Mouse (Mus musculus): ENCODE data around the gene Maco1. TPM values are rescaled to one million over a fixed set of nuclear protein-coding genes. Genes with fewer than 3 reads are reported as not detected.

Gene Maco1
- polyA plus RNA-seq, 1 experiment from 2014 or later: 19.0 TPM

GRCm38 (mm10) chr4:134858494-134858893 is 5.3 kb upstream of the Maco1 start:
- H3K9ac ChIP-seq: no peak overlapping the region
- H3K4me2 ChIP-seq: no peak overlapping the region
- no peak for DNase-seq
- peaks cover 58% of the 10 kb centered on the region for H3K4me1 ChIP-seq (replicated peaks)
- no peaks in the 10 kb centered on the region for H3K36me3 ChIP-seq
- no peak for ATAC-seq (ENCODE audit: low read depth)
- peaks cover 8% of the 10 kb centered on the region; the same call in 1 of the 2 replicates for H3K27me3 ChIP-seq
- no peak overlapping the region for H3K4me3 ChIP-seq (replicated peaks)
- H3K9me3 ChIP-seq (replicated peaks): no peaks in the 10 kb centered on the region
- WGBS (ENCODE audit: insufficient replicate concordance): 68% methylated on average over 4 of the region's 4 CpGs
- H3K27ac ChIP-seq: no peak overlapping the region

GRCm38 (mm10) chr4:134856501-134856900 is 3.4 kb upstream of the Maco1 start:
- Histone ChIP-seq H3K36me3 (no peaks in the 10 kb centered on the region), H3K27me3 (peaks cover 8% of the 10 kb centered on the region; the same call in 1 of the 2 replicates), H3K4me2 (0 out of 2 replicates have a peak overlapping the region, but pooled peaks have one; percentile 6), H3K27ac (no peak overlapping the region), H3K4me3 (replicated peaks) (no peak overlapping the region), H3K9me3 (replicated peaks) (no peaks in the 10 kb centered on the region), H3K4me1 (replicated peaks) (peaks cover 46% of the 10 kb centered on the region), H3K9ac (peak overlapping the region; percentile 19; the same call in 1 of the 2 replicates)
- ATAC-seq (ENCODE audit: low read depth): no peak
- no peak for DNase-seq
- WGBS (ENCODE audit: insufficient replicate concordance): 42% methylated on average over 5 of the region's 5 CpGs

GRCm38 (mm10) chr4:134856056-134856455 is 2.9 kb upstream of the Maco1 start:
- Histone ChIP-seq H3K36me3 (no peaks in the 10 kb centered on the region), H3K27me3 (peaks cover 8% of the 10 kb centered on the region; the same call in 1 of the 2 replicates), H3K4me1 (replicated peaks) (peaks cover 48% of the 10 kb centered on the region), H3K9me3 (replicated peaks) (no peaks in the 10 kb centered on the region), H3K4me3 (replicated peaks) (no peak overlapping the region), H3K4me2 (0 out of 2 replicates have a peak overlapping the region, but pooled peaks have one; percentile 6), H3K27ac (no peak overlapping the region), H3K9ac (peak overlapping the region; percentile 19; the same call in 1 of the 2 replicates)
- no peak for DNase-seq
- WGBS (ENCODE audit: insufficient replicate concordance): 49% methylated on average over 5 of the region's 5 CpGs
- no peak for ATAC-seq (ENCODE audit: low read depth)

GRCm38 (mm10) chr4:134855371-134855770 is 2.2 kb upstream of the Maco1 start:
- H3K9ac ChIP-seq: peak overlapping the region; percentile 19; the same call in 1 of the 2 replicates
- H3K27me3 ChIP-seq: peaks cover 8% of the 10 kb centered on the region; the same call in 1 of the 2 replicates
- H3K36me3 ChIP-seq: no peaks in the 10 kb centered on the region
- H3K4me2 ChIP-seq: no peak overlapping the region
- no peaks in the 10 kb centered on the region for H3K9me3 ChIP-seq (replicated peaks)
- DNase-seq: no peak
- peaks cover 49% of the 10 kb centered on the region for H3K4me1 ChIP-seq (replicated peaks)
- H3K4me3 ChIP-seq (replicated peaks): no peak overlapping the region
- H3K27ac ChIP-seq: no peak overlapping the region
- WGBS (ENCODE audit: insufficient replicate concordance): 70% methylated on average over 3 of the region's 3 CpGs
- no peak for ATAC-seq (ENCODE audit: low read depth)

- Histone ChIP-seq H3K27ac (peak overlapping the region; percentile 98), H3K9ac (peak overlapping the region; percentile 93), H3K9me3 (replicated peaks) (no peaks in the 10 kb centered on the region), H3K36me3 (peaks cover 4% of the 10 kb centered on the region; the same call in 1 of the 2 replicates), H3K27me3 (peaks cover 8% of the 10 kb centered on the region; the same call in 1 of the 2 replicates), H3K4me3 (replicated peaks) (peak overlapping the region; percentile 98), H3K4me2 (peak overlapping the region; percentile 98), H3K4me1 (replicated peaks) (peaks cover 56% of the 10 kb centered on the region)
- DNase-seq: peak; percentile 92
- WGBS (ENCODE audit: insufficient replicate concordance): under 1% methylated on average over 91 of the region's 91 CpGs
- ATAC-seq (ENCODE audit: low read depth): peak; percentile 88
These were observed 716 bp upstream of the Maco1 start for GRCm38 (mm10) chr4:134853637-134854485.

- Histone ChIP-seq H3K9me3 (replicated peaks) (no peaks in the 10 kb centered on the region), H3K27ac (peak overlapping the region; percentile 94), H3K27me3 (peaks cover 8% of the 10 kb centered on the region; the same call in 1 of the 2 replicates), H3K9ac (peak overlapping the region; percentile 98), H3K4me2 (peak overlapping the region; percentile 87), H3K4me3 (replicated peaks) (peak overlapping the region; percentile 98), H3K4me1 (replicated peaks) (peaks cover 67% of the 10 kb centered on the region), H3K36me3 (peaks cover 4% of the 10 kb centered on the region; the same call in 1 of the 2 replicates)
- DNase-seq: peak; percentile 62
- under 1% methylated on average over 90 of the region's 106 CpGs for WGBS (ENCODE audit: insufficient replicate concordance)
- peak; percentile 54 for ATAC-seq (ENCODE audit: low read depth)
These were observed 498 bp downstream of the Maco1 start for GRCm38 (mm10) chr4:134852438-134853255.

- Histone ChIP-seq H3K4me2 (peak overlapping the region; percentile 87), H3K9ac (peak overlapping the region; percentile 98), H3K27ac (peak overlapping the region; percentile 94), H3K36me3 (peaks cover 4% of the 10 kb centered on the region; the same call in 1 of the 2 replicates), H3K4me1 (replicated peaks) (peaks cover 71% of the 10 kb centered on the region), H3K9me3 (replicated peaks) (no peaks in the 10 kb centered on the region), H3K27me3 (peaks cover 8% of the 10 kb centered on the region; the same call in 1 of the 2 replicates), H3K4me3 (replicated peaks) (peak overlapping the region; percentile 98)
- ATAC-seq (ENCODE audit: low read depth) (no peak), DNase-seq (no peak)
- WGBS (ENCODE audit: insufficient replicate concordance): 18% methylated on average over 14 of the region's 14 CpGs
These were observed 1.3 kb downstream of the Maco1 start for GRCm38 (mm10) chr4:134851876-134852275.

- WGBS (ENCODE audit: insufficient replicate concordance): 68% methylated on average over 2 of the region's 2 CpGs
- DNase-seq (no peak), ATAC-seq (ENCODE audit: low read depth) (no peak)
- H3K27me3 ChIP-seq: peaks cover 5% of the 10 kb centered on the region; the same call in 1 of the 2 replicates
- peaks cover 4% of the 10 kb centered on the region; the same call in 1 of the 2 replicates for H3K36me3 ChIP-seq
- peak overlapping the region; percentile 98 for H3K4me3 ChIP-seq (replicated peaks)
- no peaks in the 10 kb centered on the region for H3K9me3 ChIP-seq (replicated peaks)
- H3K4me1 ChIP-seq (replicated peaks): peaks cover 70% of the 10 kb centered on the region
- peak overlapping the region; percentile 98 for H3K9ac ChIP-seq
- H3K4me2 ChIP-seq: peak overlapping the region; percentile 87
- peak overlapping the region; percentile 94 for H3K27ac ChIP-seq
These were observed 1.9 kb downstream of the Maco1 start for GRCm38 (mm10) chr4:134851236-134851635.

GRCm38 (mm10) chr4:134850551-134850950 is 2.6 kb downstream of the Maco1 start:
- H3K9me3 ChIP-seq (replicated peaks): no peaks in the 10 kb centered on the region
- 0 out of 2 replicates have a peak overlapping the region, but pooled peaks have one; percentile 12 for H3K4me3 ChIP-seq (replicated peaks)
- 84% methylated on average over 4 of the region's 4 CpGs for WGBS (ENCODE audit: insufficient replicate concordance)

GRCm38 (mm10) chr4:134847587-134847986 is 5.6 kb downstream of the Maco1 start:
- 72% methylated on average over 4 of the region's 4 CpGs for WGBS (ENCODE audit: insufficient replicate concordance)
- ATAC-seq (ENCODE audit: low read depth): no peak
- no peak for DNase-seq
- H3K36me3 ChIP-seq: peaks cover 8% of the 10 kb centered on the region; the same call in 1 of the 2 replicates
- H3K27me3 ChIP-seq: no peaks in the 10 kb centered on the region
- no peaks in the 10 kb centered on the region for H3K9me3 ChIP-seq (replicated peaks)
- no peak overlapping the region for H3K9ac ChIP-seq
- peaks cover 73% of the 10 kb centered on the region for H3K4me1 ChIP-seq (replicated peaks)
- H3K4me2 ChIP-seq: no peak overlapping the region
- no peak overlapping the region for H3K4me3 ChIP-seq (replicated peaks)
- H3K27ac ChIP-seq: peak overlapping the region; percentile 58; the same call in 1 of the 2 replicates

More at GRCm38 (mm10) chr4:134850551-134850950, 2.6 kb downstream of the Maco1 start:
- H3K27ac ChIP-seq: no peak overlapping the region
- H3K4me1 ChIP-seq (replicated peaks): peaks cover 68% of the 10 kb centered on the region
- no peak for ATAC-seq (ENCODE audit: low read depth)
- H3K4me2 ChIP-seq: peak overlapping the region; percentile 87; the same call in 1 of the 2 replicates
- H3K9ac ChIP-seq: no peak overlapping the region; the same call in 1 of the 2 replicates
- DNase-seq: no peak
- H3K27me3 ChIP-seq: no peaks in the 10 kb centered on the region
- peaks cover 4% of the 10 kb centered on the region; the same call in 1 of the 2 replicates for H3K36me3 ChIP-seq

All from liver, embryonic 13.5 days (tissue).